Mouse (Mus musculus): Measurements from ENCODE around the gene Ccdc157. TPM values are rescaled to one million over a fixed set of nuclear protein-coding genes. Genes with fewer than 3 reads are reported as not detected.
"Not testable (repeated sequence)": the region's sequence is repeated elsewhere in the genome, so short reads cannot be mapped to it uniquely, and the experiment has no call there.

Gene Ccdc157
- polyA plus RNA-seq, 3 experiments from 2014 or later: 1.5 to 2.9 (median 2.9) TPM

DNA sequence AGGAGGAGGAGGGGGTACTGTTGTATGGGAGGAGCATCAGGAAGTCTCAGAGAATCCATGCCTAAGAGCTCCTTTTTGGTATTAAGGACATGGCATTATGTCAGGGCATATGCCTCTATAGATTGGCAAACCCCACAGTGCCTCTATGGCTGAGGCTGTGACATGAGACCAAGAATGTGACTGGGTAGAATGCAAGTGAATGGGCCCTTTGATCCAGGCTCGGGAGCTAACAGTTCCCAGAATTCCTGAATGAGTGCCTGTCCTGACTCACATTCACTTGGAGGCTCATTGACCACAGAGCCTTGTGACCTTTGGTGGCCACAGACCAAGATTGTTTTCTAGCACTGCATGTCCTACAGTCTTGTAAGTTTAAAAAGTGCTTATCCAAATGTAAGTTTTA lies 22.0 kb upstream of the Ccdc157 start:
- no peak for ATAC-seq

DNA sequence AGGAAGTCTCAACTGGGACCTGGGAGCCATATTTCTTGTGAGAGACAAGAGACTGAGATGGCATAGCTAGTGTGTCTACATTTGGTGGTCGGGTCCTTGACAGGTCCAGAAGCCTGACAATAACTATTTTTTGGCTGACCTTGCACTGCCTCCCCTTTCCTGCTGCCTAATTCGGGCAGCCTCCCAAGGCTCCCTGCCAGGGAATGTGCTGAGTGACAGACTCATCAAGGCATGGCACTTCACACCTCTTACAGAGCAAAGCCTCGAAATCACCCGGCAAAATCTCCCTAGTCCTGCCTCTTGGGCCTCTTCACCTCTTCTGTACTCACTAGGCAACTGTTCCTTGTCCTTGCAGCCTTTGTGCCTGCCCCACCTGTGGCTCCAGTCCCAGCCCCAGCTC lies 17.6 kb upstream of the Ccdc157 start:
- ATAC-seq: no peak

DNA sequence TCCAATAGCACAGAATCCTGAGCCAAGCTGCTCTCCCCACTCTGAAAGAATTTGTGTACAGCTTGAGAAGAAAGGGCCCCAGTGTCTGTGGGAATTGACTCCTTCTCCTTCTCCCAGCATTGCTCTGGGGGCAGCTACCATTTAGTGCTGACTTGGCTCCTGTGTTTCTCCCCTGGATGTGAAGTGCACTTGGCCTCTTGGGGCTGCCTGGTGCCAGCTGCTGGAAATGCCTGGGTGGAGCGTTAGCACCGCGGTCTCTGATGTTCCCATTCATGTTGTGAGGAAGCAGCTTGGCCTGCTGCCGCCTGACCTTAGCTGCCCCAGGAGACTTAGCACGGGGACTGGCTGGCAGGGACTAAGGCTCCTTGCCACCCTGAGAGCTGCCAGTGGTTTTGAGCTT lies 14.5 kb upstream of the Ccdc157 start:
- ATAC-seq: no peak

DNA sequence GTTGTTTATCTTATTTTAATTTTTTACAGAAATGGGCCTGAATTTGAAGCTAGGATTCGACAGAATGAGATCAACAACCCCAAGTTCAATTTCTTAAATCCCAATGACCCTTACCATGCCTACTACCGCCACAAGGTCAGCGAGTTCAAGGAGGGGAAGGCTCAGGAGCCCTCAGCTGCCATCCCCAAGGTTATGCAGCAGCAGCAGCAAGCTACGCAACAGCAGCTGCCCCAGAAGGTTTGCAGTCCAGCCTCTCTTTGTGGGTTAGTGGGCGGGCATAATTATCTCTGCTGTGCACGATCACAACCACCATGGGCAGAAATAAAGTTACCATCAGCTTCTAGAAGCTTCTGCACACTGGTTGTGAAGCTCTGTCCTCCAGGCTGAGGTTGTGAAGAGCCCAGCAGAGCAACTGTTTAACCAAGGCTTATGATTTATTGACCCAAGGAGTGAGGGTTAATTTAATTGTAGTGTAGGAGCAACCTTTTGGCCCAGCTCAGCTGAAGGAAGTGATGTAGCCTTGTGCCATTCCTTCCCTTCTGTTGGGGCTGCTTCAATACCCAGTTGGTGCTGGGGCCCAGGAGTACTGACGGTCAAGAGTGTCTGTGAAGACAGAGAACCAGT lies 6.5 kb upstream of the Ccdc157 start:
- ATAC-seq: no peak

- no peak for ATAC-seq
Measured at GRCm38 (mm10) chr11:4164701-4165100, 4.6 kb upstream of the Ccdc157 start.

GRCm38 (mm10) chr11:4160758-4161480 lies 826 bp upstream of the Ccdc157 start:
- ATAC-seq: no peak

DNA sequence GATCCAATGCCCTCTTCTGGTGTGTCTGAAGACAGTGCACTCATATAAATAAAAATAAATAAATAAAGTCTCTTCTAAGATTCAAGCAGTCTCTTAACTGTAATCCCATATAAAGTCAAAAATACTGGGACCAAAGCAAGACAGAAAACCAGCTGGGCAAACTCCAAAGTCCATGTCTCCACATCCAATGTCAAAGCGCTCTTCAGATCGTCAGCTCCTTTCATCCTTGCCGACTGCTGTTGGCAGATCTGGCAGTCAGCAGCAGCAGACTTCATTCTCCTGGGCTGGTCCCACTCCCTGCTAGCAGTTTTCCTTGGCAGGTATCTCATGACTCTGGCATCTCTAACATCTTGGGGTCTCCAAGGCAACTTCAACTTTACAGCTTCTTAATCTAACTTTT lies 1.4 kb downstream of the Ccdc157 start:
- no peak for ATAC-seq

- no peak for ATAC-seq
Measured at GRCm38 (mm10) chr11:4155641-4156040, 4.5 kb downstream of the Ccdc157 start.

DNA sequence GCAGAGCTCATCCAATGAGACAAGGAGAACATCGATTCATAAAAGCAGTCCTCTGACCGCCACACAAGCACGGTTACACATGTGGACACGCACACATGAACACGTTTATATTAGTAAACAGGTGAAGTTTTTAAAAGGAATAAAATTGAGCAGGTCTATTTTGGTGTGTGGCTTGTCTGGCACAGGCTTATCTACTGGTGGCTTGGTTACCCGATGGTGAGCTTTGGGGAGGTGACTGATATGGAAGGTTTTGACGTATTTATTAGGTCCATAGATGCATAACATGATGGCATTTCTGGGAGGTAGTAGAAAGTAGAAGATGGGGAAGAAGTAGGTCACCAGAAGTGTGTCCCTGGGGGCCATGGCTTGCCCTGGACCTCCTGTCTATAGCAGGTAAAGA lies 6.4 kb downstream of the Ccdc157 start:
- no peak for ATAC-seq

DNA sequence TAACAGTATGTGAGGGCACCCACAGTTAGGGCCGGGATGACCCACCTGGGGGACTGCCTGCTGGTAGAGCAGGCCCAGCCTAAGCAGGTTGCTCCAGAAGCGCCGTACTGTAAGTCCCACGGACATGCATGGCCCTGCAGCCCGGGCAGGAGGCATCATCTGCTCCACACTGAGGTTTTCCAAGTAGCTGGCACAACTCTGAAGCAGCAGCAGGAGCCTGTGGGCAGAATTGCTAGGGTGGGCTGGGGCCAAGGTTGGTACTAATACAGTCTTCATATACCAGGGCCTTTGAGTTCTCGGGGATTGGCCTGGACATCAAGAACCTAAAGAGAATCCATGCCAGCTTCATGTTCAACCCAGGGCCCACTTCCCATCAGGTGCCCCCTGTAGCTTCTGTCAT lies 10.2 kb downstream of the Ccdc157 start:
- ATAC-seq: no peak

GRCm38 (mm10) chr11:4148536-4149156 lies 11.4 kb downstream of the Ccdc157 start:
- no peak for ATAC-seq

DNA sequence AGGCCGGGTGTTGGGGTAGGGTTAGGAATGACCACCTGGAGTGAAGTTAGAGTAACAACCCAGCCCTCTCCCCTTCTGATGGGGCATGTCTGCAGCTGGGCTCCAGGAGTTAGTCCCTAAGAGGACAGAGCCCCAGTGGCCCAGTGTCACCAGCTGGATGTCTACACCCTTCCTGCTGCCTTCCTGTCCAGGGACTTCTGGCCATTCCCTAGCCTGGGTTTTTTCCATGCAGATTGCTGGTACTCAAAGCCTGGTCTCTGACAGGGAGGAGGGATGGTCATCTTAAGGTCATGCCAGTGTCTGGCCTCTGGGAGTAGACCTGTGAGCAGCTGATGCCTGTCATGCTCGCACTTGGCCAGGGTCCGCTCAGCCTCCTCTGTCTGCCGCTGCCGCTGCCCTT lies 12.0 kb downstream of the Ccdc157 start:
- ATAC-seq: no peak

GRCm38 (mm10) chr11:4147098-4147497 lies 13.0 kb downstream of the Ccdc157 start:
- no peak for ATAC-seq

GRCm38 (mm10) chr11:4146381-4146780 lies 13.7 kb downstream of the Ccdc157 start:
- no peak for ATAC-seq

- no peak for ATAC-seq
Measured at GRCm38 (mm10) chr11:4143281-4144062, 16.6 kb downstream of the Ccdc157 start.

DNA sequence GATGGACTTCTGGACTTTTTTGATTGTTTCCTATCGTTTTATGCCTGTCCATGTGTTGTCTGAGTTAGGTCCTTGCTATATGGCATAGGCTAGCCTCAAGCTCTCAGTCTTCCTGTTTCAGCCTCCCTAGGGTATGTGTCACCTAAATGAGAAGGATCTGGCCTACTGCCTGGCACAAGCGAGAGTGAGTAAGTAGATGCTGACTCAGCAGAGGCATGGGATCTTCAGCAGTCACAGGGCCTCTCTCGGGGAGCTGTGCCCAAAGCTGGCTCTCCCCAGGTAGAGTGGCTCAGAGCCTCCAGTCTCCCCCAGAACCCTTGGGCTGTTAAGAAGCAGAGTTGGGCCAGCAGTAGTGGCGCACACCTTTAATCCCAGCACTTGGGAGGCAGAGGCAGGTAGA lies 17.7 kb downstream of the Ccdc157 start:
- ATAC-seq: no peak

DNA sequence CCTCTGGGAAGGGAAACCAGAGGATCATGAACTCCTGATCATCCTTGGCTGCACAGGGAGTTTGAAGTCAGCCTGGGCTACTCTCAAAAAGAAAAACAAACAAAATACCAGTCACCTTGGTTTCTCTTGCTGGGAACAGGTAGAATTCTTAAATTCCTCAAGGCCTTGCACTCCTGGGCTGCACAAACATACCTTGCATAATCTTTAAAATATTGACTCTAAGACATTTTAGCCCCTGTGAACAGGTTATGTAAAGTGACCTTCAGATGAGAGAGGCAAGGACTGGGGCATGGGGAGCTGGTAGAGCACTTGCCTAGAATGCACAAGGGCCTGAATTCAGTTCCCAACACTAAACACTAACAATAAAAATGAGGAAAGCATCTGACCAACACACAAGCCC lies 18.6 kb downstream of the Ccdc157 start:
- no peak for ATAC-seq

GRCm38 (mm10) chr11:4138964-4139363 lies 21.1 kb downstream of the Ccdc157 start:
- no peak for ATAC-seq

DNA sequence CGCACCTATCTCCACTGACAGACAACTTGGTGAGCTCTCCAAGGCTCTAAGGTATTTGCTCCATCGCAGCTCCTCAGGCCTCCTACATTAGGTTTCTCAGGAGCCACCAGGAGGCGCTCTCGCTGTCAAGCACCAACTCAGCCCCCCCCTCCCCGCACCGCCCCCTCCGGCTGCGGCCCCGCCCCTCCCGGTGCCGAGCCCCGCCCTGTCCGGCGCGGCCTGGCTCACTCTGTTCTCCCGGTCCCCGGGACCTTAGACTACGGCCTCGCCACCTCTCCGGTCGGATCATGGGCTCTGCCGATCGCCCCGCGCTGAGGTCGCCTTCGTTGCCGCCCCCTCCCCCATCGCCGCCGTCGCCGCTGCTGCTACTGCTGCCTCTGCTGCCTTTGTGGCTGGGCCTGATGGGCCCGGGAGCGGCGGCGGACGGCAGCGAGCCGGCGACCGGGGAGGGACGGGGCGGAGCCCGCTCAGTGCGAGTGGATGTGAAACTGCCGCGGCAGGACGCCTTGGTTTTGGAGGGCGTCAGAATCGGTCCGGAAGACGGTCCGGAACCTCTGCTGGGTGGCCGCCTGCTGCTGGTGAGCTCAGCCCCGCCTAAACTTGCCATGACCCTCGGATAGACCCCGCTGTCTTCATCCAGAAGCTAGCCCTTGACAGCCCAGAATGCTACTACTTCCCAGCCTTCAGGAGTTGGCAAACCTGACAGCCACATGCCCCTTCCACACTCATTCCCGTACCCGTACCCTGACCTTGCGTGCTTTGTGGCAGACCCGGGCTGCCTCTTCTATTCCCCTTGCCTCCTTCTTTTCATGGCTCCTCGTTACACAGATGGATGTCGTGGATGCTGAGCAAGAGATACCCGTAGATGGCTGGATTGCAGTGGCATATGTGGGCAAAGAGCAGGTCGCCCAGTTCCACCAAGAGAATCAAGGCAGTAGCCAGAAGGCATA lies 24.8 kb downstream of the Ccdc157 start, which contains the start of gene Rnf215:
Gene Rnf215, plus strand, starts transcription at position 217 of the 950 bp plus-strand sequence.
- peak; percentile 82 for ATAC-seq

- no peak for ATAC-seq
Measured at GRCm38 (mm10) chr11:4134400-4134799, 25.7 kb downstream of the Ccdc157 start.

GRCm38 (mm10) chr11:4133450-4133849 lies 26.6 kb downstream of the Ccdc157 start:
- no peak for ATAC-seq

DNA sequence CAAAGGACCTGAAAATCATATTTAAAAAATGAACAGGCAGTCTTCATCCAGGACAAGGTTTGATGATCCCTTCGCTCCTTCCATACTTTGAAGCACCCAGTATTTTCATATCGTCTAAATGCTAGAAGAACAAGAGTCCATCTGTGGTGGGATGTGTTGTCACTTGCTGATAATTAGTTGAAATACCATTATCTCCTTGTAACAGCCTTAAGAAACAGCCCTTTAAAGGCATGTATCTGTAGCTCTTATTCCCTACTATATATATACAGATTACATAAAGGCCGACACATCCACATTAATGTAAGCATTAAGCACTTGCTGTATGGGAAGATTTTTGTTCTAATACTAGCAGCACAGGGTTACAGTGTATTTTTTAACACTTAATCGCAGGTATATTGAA lies 31.6 kb downstream of the Ccdc157 start:
- not testable (repeated sequence) for ATAC-seq
